Mouse (Mus musculus): ENCODE measurements around the gene Zbed3.

Zbed3 gene

GRCm38 (mm10) chr13:95323400-95323799 is at the start of gene Zbed3:
Gene Zbed3, plus strand, starts transcription at chr13:95323612.
- peak; percentile 61 to 67 for DNase-seq

GRCm38 (mm10) chr13:95278426-95279025 is 44.9 kb upstream of the Zbed3 start:
- DNase-seq = no peak

- DNase-seq = peak; percentile 44 to 82
Measured at GRCm38 (mm10) chr13:95281740-95282673, 41.4 kb upstream of the Zbed3 start.

DNA sequence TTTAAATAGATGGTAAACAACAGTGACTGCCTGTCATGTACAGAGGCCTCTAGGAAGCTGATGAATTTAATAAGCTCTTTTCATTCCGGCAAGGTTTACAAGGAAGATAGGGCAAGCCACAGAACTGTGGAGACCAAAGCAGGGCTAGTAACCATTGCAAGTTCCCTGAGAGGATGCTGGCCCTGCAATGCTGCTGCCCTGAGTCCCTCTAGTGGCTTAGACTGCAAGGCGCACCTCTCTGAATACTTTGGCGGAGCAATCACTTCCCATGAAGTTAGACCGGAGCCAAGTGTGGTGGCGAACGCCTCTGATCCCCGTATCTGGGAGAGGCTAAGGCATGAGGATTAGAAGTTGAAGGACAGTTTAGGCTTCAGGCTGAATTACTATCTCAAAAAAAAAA is 36.4 kb upstream of the Zbed3 start:
- DNase-seq = peak; percentile 85 to 87

GRCm38 (mm10) chr13:95288027-95288426 is 35.4 kb upstream of the Zbed3 start:
- peak; percentile 49 to 54 for DNase-seq

GRCm38 (mm10) chr13:95291983-95292382 is 31.4 kb upstream of the Zbed3 start:
- DNase-seq = no peak

GRCm38 (mm10) chr13:95299956-95300355 is 23.5 kb upstream of the Zbed3 start:
- no peak for DNase-seq

GRCm38 (mm10) chr13:95306596-95306995 is 16.8 kb upstream of the Zbed3 start:
- DNase-seq = no peak

GRCm38 (mm10) chr13:95307100-95307655 is 16.2 kb upstream of the Zbed3 start:
- no peak for DNase-seq

DNA sequence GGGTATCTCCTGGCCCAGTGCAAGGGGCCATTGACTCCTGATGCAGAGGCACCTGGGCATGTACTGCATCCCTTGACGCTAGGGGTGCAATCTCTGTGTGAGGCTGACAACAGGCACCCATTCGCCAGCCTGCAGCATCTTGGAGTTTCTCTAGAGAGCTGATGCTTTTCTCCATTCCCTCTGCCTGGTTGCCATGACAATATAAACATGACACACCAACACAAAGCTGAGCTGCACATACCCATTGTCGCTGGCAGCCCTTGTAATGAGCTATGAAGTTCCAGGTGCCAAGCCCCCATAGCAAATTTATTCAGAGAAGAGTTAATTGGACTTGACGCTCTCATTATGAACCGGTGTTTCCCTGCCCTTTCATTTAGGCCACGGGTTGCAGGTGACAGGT is 11.4 kb upstream of the Zbed3 start:
- no peak for DNase-seq

- no peak for DNase-seq
Measured at GRCm38 (mm10) chr13:95319153-95319552, 4.3 kb upstream of the Zbed3 start.

DNA sequence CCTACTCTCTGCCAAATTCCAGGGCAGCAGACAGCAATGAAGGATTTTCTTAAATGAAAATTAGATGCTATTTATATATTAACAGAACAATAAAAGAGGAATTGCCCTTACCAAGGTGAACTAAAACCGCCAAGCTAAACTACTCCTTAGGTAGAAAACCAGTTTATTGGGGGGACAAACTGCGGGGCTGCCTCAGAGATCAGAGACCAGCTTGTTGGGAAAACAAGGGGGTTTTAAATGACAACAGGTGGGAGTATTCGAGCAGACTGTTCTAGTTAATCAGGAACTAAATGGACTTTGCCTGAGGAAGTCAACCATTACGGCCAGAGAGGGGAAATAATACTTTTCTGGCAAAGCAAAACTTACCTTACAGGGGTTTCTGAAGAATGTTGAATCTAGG is 3.0 kb upstream of the Zbed3 start:
- peak in 1 of 2 experiments; percentile 42 for DNase-seq

GRCm38 (mm10) chr13:95323950-95324625 is 676 bp downstream of the Zbed3 start:
- peak; percentile 87 to 88 for DNase-seq

GRCm38 (mm10) chr13:95324626-95325079 is 1.2 kb downstream of the Zbed3 start:
- DNase-seq = peak in 1 of 2 experiments; percentile 30

GRCm38 (mm10) chr13:95325080-95325906 is 1.9 kb downstream of the Zbed3 start:
- DNase-seq = peak; percentile 75 to 88

GRCm38 (mm10) chr13:95325907-95326550 is 2.6 kb downstream of the Zbed3 start:
- no peak for DNase-seq

GRCm38 (mm10) chr13:95326611-95327344 is 3.4 kb downstream of the Zbed3 start:
- DNase-seq = peak; percentile 31 to 50

DNA sequence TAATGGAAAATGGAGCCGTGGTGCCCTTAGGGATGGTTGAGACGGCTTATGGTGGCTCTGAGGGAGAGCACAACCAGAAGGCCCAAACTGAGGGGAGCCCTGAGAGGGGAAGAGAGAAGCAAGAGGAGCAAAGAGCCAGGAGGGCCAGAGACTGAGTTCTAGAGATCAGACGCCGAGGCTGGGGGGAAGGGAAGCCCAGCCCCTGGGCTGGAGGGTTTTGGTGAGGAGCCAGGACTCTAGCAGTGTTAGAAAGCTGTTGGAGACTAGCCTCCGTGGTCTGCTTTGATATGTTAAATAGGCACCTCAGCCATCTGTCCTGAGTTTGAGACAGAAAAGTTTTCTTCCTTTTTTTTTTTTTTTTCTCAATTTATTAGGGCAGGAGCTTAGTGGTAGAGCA is 3.9 kb downstream of the Zbed3 start:
- peak; percentile 61 to 74 for DNase-seq

GRCm38 (mm10) chr13:95328767-95329166 is 5.4 kb downstream of the Zbed3 start:
- DNase-seq = peak; percentile 41 to 57

GRCm38 (mm10) chr13:95330507-95330906 is 7.1 kb downstream of the Zbed3 start:
- DNase-seq = no peak

Measured in kidney, postnatal 25 days (tissue).